Mouse (Mus musculus): ENCODE data around the gene Hcfc1r1. TPM values are rescaled to one million over a fixed set of nuclear protein-coding genes. Genes with fewer than 3 reads are reported as not detected.
A peak's percentile ranks its signal among the peaks of the same experiment; 100 is the strongest.

Hcfc1r1 gene
- polyA plus RNA-seq, 1 experiment from 2014 or later, result 93.1 TPM

- Histone ChIP-seq H3K4me2 (ENCODE audit: low read depth, low read length) (no peak overlapping the region), H3K4me3 (replicated peaks; ENCODE audit: low read length) (no peak overlapping the region), H3K4me1 (ENCODE audit: control insufficient read depth, insufficient read depth, low read length) (no peaks in the 10 kb centered on the region), H3K27me3 (ENCODE audit: control insufficient read depth, insufficient read depth, low read length) (0 out of 2 replicates have a peak, but pooled peaks cover 6% of the 10 kb centered on the region), H3K9ac (ENCODE audit: low read length) (no peak overlapping the region), H3K36me3 (ENCODE audit: control insufficient read depth, insufficient read depth, low read length) (no peaks in the 10 kb centered on the region), H3K27ac (ENCODE audit: low read length) (no peak overlapping the region), H3K9me3 (replicated peaks; ENCODE audit: control insufficient read depth, low read length) (no peaks in the 10 kb centered on the region)
- 52% methylated on average over 6 of the region's 6 CpGs for WGBS
- ATAC-seq (ENCODE audit: insufficient read depth, low FRiP score), result no peak
Observed at GRCm38 (mm10) chr17:23654001-23654400, 19.4 kb upstream of the Hcfc1r1 start.

DNA sequence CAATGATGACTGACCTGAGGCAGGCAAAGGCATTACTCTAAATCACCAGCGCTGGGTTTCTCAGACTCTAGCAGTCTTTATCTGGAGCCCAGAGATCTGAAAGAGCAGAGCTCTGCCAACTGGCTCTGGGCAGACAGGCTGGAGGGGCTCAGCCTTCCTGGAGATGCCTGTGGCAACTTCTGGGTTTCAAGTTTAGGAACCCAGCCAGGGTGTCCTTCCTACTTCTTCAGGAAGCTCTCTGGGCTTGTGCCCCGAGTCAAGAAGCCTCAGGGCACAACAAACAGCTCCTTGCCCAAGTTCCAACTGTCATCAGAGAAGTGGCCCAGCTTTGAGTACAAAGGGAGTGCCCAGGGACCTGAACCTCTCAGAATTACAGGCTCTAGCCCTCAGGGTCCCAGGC lies 19.0 kb upstream of the Hcfc1r1 start:
- Histone ChIP-seq H3K9me3 (replicated peaks; ENCODE audit: control insufficient read depth, low read length) (no peaks in the 10 kb centered on the region), H3K27me3 (ENCODE audit: control insufficient read depth, insufficient read depth, low read length) (0 out of 2 replicates have a peak, but pooled peaks cover 6% of the 10 kb centered on the region), H3K4me3 (replicated peaks; ENCODE audit: low read length) (no peak overlapping the region), H3K36me3 (ENCODE audit: control insufficient read depth, insufficient read depth, low read length) (no peaks in the 10 kb centered on the region), H3K9ac (ENCODE audit: low read length) (no peak overlapping the region), H3K4me2 (ENCODE audit: low read depth, low read length) (no peak overlapping the region), H3K4me1 (ENCODE audit: control insufficient read depth, insufficient read depth, low read length) (no peaks in the 10 kb centered on the region), H3K27ac (ENCODE audit: low read length) (no peak overlapping the region)
- WGBS, result 39% methylated on average over 2 of the region's 2 CpGs
- no peak for ATAC-seq (ENCODE audit: insufficient read depth, low FRiP score)

- ATAC-seq (ENCODE audit: insufficient read depth, low FRiP score), result no peak
- Histone ChIP-seq H3K4me2 (ENCODE audit: low read depth, low read length) (no peak overlapping the region), H3K27ac (ENCODE audit: low read length) (no peak overlapping the region), H3K4me1 (ENCODE audit: control insufficient read depth, insufficient read depth, low read length) (no peaks in the 10 kb centered on the region), H3K4me3 (replicated peaks; ENCODE audit: low read length) (no peak overlapping the region), H3K27me3 (ENCODE audit: control insufficient read depth, insufficient read depth, low read length) (peaks cover 18% of the 10 kb centered on the region; the same call in 1 of the 2 replicates), H3K9me3 (replicated peaks; ENCODE audit: control insufficient read depth, low read length) (no peaks in the 10 kb centered on the region), H3K36me3 (ENCODE audit: control insufficient read depth, insufficient read depth, low read length) (no peaks in the 10 kb centered on the region), H3K9ac (ENCODE audit: low read length) (no peak overlapping the region)
- 82% methylated on average over 3 of the region's 3 CpGs for WGBS
Observed at GRCm38 (mm10) chr17:23658450-23658849, 14.9 kb upstream of the Hcfc1r1 start.

DNA sequence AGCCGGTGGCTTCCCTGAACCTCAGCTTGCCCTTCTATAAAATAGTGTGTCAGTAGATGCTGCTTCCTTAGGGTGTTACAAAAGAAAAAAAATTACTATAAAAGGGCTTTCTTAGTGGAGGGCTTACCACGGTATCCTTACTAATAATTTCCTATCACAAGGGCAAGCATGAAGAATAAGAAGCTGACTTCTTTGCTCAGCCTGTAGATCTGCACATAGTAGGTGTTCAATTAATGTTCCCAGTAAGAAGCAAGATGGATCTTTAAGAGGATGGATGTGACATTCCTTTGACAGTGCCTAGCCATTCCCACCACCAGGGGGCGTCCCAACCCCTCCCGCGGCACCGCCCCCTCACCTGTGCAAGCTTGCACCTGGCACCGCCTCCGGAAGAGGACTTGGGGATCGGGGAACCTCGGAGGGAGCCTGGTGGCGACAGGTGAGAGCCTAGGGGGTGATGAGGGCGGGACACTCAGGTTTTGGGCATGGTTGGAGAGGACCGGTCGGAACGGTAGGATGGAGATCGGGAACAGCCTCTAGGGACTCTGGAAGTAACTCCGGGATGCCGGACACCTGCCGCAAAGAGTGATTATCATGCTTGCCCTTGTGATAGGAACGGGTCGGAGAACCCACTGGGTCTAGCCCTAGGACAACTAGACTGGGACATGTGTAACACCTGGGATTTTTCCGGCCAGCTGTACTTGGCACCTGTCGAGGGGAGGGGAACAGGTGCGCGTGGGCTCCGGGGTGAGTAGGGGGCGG lies 13.1 kb upstream of the Hcfc1r1 start, which contains the start of gene Bicdl2:
Gene Bicdl2 (plus strand): TSS at position 390 of the 759 bp plus-strand sequence.
- Histone ChIP-seq H3K4me3 (replicated peaks; ENCODE audit: low read length) (peak within 1 kb of the TSS; percentile 36), H3K9ac (ENCODE audit: low read length) (peak within 1 kb of the TSS; percentile 61), H3K4me2 (ENCODE audit: low read depth, low read length) (peak within 1 kb of the TSS; percentile 54), H3K27ac (ENCODE audit: low read length) (peak within 1 kb of the TSS; percentile 57), H3K27me3 (ENCODE audit: control insufficient read depth, insufficient read depth, low read length) (peaks cover 18% of the 10 kb centered on the region; the same call in 1 of the 2 replicates), H3K4me1 (ENCODE audit: control insufficient read depth, insufficient read depth, low read length) (no peaks in the 10 kb centered on the region), H3K36me3 (ENCODE audit: control insufficient read depth, insufficient read depth, low read length) (no peaks in the 10 kb centered on the region), H3K9me3 (replicated peaks; ENCODE audit: control insufficient read depth, low read length) (no peaks in the 10 kb centered on the region)
- 7% methylated on average over 27 of the region's 27 CpGs for WGBS
- ATAC-seq (ENCODE audit: insufficient read depth, low FRiP score), result peak; percentile 60

DNA sequence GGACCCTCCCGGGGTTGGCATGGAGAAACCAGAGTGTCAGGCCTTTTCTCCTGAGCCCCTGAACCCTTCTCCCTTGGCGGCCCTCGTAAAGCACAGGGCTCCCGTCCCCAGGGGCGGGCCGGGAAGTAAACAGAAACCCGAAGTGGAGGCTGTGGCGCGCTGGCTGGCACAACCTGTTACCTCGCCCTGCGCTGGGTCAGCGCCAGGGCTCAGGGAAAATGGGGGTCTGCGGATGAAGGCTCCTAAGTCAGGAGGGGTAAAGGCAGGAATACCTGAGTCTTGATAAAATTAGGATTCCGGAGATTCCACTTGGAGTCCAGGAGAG lies 12.6 kb upstream of the Hcfc1r1 start:
- 2% methylated on average over 14 of the region's 14 CpGs for WGBS
- Histone ChIP-seq H3K4me1 (ENCODE audit: control insufficient read depth, insufficient read depth, low read length) (no peaks in the 10 kb centered on the region), H3K4me2 (ENCODE audit: low read depth, low read length) (peak overlapping the region; percentile 54), H3K36me3 (ENCODE audit: control insufficient read depth, insufficient read depth, low read length) (no peaks in the 10 kb centered on the region), H3K9me3 (replicated peaks; ENCODE audit: control insufficient read depth, low read length) (no peaks in the 10 kb centered on the region), H3K27me3 (ENCODE audit: control insufficient read depth, insufficient read depth, low read length) (peaks cover 18% of the 10 kb centered on the region; the same call in 1 of the 2 replicates), H3K4me3 (replicated peaks; ENCODE audit: low read length) (peak overlapping the region; percentile 36), H3K9ac (ENCODE audit: low read length) (peak overlapping the region; percentile 61), H3K27ac (ENCODE audit: low read length) (peak overlapping the region; percentile 57)
- peak; percentile 55; the same call in 1 of the 2 replicates for ATAC-seq (ENCODE audit: insufficient read depth, low FRiP score)

DNA sequence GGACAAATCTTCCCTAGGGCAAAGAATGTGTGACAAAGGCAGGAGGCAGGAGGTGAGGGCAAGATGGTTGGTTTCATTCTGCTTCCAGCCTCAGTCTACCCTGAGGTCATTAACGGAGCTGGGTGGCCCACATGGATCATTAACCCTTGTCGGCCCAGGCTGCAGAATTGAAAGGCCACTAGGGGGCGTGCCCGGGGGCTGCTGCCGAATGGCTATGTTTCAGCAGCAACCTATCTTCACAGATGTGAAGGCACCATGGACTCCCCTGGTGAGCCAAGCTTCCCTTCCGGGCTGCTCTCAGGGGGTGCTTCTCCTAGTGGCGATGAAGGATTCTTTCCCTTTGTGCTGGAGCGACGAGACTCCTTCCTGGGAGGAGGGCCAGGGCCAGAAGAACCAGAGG lies 11.9 kb upstream of the Hcfc1r1 start:
- WGBS, result 3% methylated on average over 9 of the region's 9 CpGs

GRCm38 (mm10) chr17:23664556-23665021 lies 8.8 kb upstream of the Hcfc1r1 start:
- WGBS, result 9% methylated on average over 5 of the region's 5 CpGs
- Histone ChIP-seq H3K36me3 (ENCODE audit: control insufficient read depth, insufficient read depth, low read length) (peaks cover 8% of the 10 kb centered on the region), H3K27me3 (ENCODE audit: control insufficient read depth, insufficient read depth, low read length) (peaks cover 12% of the 10 kb centered on the region; the same call in 1 of the 2 replicates), H3K4me1 (ENCODE audit: control insufficient read depth, insufficient read depth, low read length) (no peaks in the 10 kb centered on the region), H3K4me2 (ENCODE audit: low read depth, low read length) (no peak overlapping the region), H3K27ac (ENCODE audit: low read length) (no peak overlapping the region), H3K9ac (ENCODE audit: low read length) (no peak overlapping the region), H3K9me3 (replicated peaks; ENCODE audit: control insufficient read depth, low read length) (no peaks in the 10 kb centered on the region), H3K4me3 (replicated peaks; ENCODE audit: low read length) (no peak overlapping the region)
- ATAC-seq (ENCODE audit: insufficient read depth, low FRiP score), result peak; percentile 8; the same call in 1 of the 2 replicates

More for the DNA sequence above, 11.9 kb upstream of the Hcfc1r1 start:
- 0 out of 2 replicates have a peak overlapping the region, but pooled peaks have one; percentile 41 for H3K9ac ChIP-seq (ENCODE audit: low read length)
- H3K27me3 ChIP-seq (ENCODE audit: control insufficient read depth, insufficient read depth, low read length), result peaks cover 16% of the 10 kb centered on the region; the same call in 1 of the 2 replicates
- no peak for ATAC-seq (ENCODE audit: insufficient read depth, low FRiP score)
- H3K9me3 ChIP-seq (replicated peaks; ENCODE audit: control insufficient read depth, low read length), result no peaks in the 10 kb centered on the region
- no peaks in the 10 kb centered on the region; the same call in 1 of the 2 replicates for H3K36me3 ChIP-seq (ENCODE audit: control insufficient read depth, insufficient read depth, low read length)
- H3K4me2 ChIP-seq (ENCODE audit: low read depth, low read length), result peak overlapping the region; percentile 54
- H3K4me3 ChIP-seq (replicated peaks; ENCODE audit: low read length), result no peak overlapping the region; the same call in 1 of the 2 replicates
- no peaks in the 10 kb centered on the region for H3K4me1 ChIP-seq (ENCODE audit: control insufficient read depth, insufficient read depth, low read length)
- H3K27ac ChIP-seq (ENCODE audit: low read length), result no peak overlapping the region; the same call in 1 of the 2 replicates

GRCm38 (mm10) chr17:23665511-23665910 lies 7.9 kb upstream of the Hcfc1r1 start:
- Histone ChIP-seq H3K27me3 (ENCODE audit: control insufficient read depth, insufficient read depth, low read length) (peaks cover 7% of the 10 kb centered on the region; the same call in 1 of the 2 replicates), H3K9ac (ENCODE audit: low read length) (no peak overlapping the region), H3K4me1 (ENCODE audit: control insufficient read depth, insufficient read depth, low read length) (no peaks in the 10 kb centered on the region), H3K9me3 (replicated peaks; ENCODE audit: control insufficient read depth, low read length) (no peaks in the 10 kb centered on the region), H3K4me3 (replicated peaks; ENCODE audit: low read length) (no peak overlapping the region), H3K4me2 (ENCODE audit: low read depth, low read length) (no peak overlapping the region), H3K36me3 (ENCODE audit: control insufficient read depth, insufficient read depth, low read length) (peaks cover 8% of the 10 kb centered on the region), H3K27ac (ENCODE audit: low read length) (no peak overlapping the region)
- no peak for ATAC-seq (ENCODE audit: insufficient read depth, low FRiP score)
- 82% methylated on average over 14 of the region's 14 CpGs for WGBS

DNA sequence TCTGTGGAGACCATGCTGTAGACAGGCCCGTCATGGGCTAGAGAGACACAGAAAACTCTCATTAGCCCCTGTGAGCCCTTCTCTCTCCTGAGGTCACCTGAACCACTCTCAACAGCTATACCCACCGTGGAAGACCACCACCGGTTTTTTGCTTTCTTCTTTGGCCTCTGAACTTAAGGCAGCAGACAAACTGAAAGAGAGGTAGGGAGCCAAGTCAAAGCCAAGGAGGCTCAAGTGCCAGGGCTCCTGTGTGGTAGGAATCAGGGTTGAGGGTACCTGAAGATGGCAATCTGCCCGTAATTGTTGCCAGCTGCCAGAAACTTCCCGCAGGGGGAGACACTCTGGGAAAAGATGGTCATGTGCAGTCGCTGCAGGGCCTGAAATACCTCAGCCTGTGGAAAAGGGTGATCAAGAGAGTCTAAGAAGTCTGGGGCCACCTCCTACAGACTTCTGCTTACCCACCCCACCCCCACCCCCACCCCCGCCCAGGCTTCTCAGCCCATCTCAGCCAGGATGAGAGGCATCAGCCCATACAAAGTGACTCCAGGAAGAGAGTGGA lies 2.8 kb upstream of the Hcfc1r1 start:
- WGBS, result 86% methylated on average over 7 of the region's 7 CpGs
- no peak overlapping the region for H3K4me3 ChIP-seq (replicated peaks; ENCODE audit: low read length)
- no peak for ATAC-seq (ENCODE audit: insufficient read depth, low FRiP score)
- no peak overlapping the region for H3K27ac ChIP-seq (ENCODE audit: low read length)
- H3K4me2 ChIP-seq (ENCODE audit: low read depth, low read length), result no peak overlapping the region
- H3K27me3 ChIP-seq (ENCODE audit: control insufficient read depth, insufficient read depth, low read length), result no peaks in the 10 kb centered on the region
- H3K4me1 ChIP-seq (ENCODE audit: control insufficient read depth, insufficient read depth, low read length), result peaks cover 23% of the 10 kb centered on the region
- H3K9me3 ChIP-seq (replicated peaks; ENCODE audit: control insufficient read depth, low read length), result no peaks in the 10 kb centered on the region
- peaks cover 8% of the 10 kb centered on the region for H3K36me3 ChIP-seq (ENCODE audit: control insufficient read depth, insufficient read depth, low read length)
- H3K9ac ChIP-seq (ENCODE audit: low read length), result no peak overlapping the region
